Mouse (Mus musculus) cerebellum, postnatal 10 days (tissue): ENCODE results near the gene Duoxa1.
"Not testable (repeated sequence)": the region's sequence is repeated elsewhere in the genome, so short reads cannot be mapped to it uniquely, and the experiment has no call there.

Source experiments
- DNase-seq, 2 experiments: peaks; one replicate each; pipeline ENCODE4 v3.0.0; 2021; ENCODE audit warnings: mixed read lengths in 2 of 2

Duoxa1 gene

DNA sequence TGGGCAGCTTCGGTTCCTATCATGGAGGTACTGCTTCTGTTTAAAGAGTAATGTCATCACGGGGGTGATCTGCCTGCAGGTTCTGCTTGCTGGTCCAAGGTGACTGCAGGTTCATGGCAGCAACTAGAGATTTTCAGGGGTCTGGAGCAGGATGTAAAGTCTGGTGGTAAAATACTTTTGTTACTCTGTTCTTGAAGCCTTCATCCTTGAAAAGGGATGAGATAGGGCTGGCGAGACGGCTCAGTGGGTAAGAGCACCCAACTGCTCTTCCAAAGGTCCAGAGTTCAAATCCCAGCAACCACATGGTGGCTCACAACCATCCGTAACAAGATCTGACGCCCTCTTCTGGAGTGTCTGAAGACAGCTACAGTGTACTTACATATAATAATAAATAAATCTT is 16.8 kb upstream of the Duoxa1 start:
- not testable (repeated sequence) for DNase-seq

DNA sequence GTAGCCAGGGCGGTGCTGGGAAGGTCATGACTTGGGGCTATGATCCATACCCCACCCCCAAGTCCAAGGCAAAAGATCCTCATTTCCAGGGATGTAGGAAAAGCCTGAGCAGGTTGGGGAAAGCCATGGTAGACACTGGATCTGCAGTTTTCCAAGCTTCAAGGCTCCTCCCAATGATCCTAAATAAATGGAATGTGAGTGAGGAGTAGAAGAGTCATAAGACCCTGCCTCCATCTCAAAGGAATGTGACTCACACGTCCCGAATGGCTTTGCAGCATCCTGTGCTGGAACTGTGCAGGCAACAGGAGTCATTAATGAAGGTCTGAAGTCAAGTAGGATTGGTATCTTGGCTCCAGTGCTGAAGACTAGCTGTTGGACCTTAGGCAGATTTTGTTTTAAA is 14.5 kb upstream of the Duoxa1 start:
- DNase-seq, result no peak

DNA sequence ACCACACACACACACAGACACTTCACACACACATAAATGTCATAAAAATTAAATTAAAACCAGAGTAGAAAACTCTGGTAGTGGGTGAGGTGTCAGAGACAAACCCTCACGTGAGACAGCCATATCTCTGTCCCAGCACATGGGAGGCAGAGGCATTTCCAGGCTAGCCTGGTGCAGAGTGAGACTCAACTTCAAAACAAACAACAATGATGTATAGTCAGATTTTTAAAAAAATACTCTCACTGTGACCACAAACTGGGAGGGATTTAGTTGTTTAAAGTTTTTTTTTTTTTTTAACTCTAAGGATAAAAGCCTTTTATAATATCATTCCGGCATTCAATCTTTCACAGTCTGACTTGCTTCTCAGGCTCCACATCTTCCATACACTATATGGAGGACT is 11.8 kb upstream of the Duoxa1 start:
- DNase-seq, result no peak

GRCm38 (mm10) chr2:122324586-122324985 is 11.1 kb upstream of the Duoxa1 start:
- no peak for DNase-seq

GRCm38 (mm10) chr2:122323960-122324359 is 10.4 kb upstream of the Duoxa1 start:
- DNase-seq, result no peak

DNA sequence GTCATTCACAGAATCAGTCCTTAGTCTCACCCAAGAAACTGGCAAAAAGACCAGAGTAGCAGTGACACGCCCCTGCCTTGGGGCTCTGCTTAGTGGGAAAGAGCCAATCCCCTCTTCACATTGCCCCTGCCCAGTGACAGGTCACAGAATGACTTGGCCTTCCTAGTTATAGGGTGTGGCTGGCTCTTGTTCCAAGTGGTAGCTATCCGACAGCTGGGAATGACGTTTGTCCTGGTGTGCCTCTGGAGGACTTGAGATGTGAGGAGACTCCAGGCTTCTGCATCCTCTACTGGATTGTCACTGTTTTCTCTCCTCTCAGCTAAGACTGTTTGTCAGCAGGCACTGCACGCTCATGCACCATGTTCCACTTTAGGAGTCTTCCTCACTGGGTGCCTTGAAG is 3.9 kb upstream of the Duoxa1 start:
- no peak for DNase-seq

GRCm38 (mm10) chr2:122315372-122315771 is 1.8 kb upstream of the Duoxa1 start, which contains the start of gene Duox1:
TSS of gene Duox1 (plus strand) at chr2:122315672.
- DNase-seq, result no peak

GRCm38 (mm10) chr2:122312722-122313417 is 660 bp downstream of the Duoxa1 start:
- peak; percentile 92 to 95 for DNase-seq

GRCm38 (mm10) chr2:122311561-122311960 is 2.0 kb downstream of the Duoxa1 start:
- DNase-seq, result no peak

DNA sequence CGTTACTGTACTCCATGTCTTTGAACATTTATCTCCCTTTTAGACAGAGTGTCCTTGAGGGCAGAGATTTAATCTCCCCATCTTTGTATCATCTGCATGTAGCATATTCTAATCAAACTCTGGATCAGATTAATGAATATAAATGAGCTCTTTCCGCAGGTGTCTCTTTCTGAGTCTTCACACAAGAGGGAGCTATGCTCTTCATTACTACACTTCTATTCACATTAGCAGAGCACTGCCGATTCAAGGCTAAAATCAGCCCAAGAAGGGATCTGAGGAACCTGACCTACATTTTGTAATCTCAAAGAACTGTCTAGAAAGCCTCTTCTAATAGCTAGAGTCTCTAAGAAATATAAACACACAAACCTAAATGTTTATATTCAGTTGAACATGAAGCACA is 3.9 kb downstream of the Duoxa1 start:
- peak in 1 of 2 experiments; percentile 36 for DNase-seq

- peak; percentile 67 to 75 for DNase-seq
These were observed 7.3 kb downstream of the Duoxa1 start for GRCm38 (mm10) chr2:122306184-122306583.

- no peak for DNase-seq
These were observed 8.2 kb downstream of the Duoxa1 start for GRCm38 (mm10) chr2:122305097-122305892.

GRCm38 (mm10) chr2:122304544-122304943 is 9.0 kb downstream of the Duoxa1 start:
- no peak for DNase-seq

GRCm38 (mm10) chr2:122302574-122303241 is 10.8 kb downstream of the Duoxa1 start:
- DNase-seq, result peak; percentile 87 to 88

DNA sequence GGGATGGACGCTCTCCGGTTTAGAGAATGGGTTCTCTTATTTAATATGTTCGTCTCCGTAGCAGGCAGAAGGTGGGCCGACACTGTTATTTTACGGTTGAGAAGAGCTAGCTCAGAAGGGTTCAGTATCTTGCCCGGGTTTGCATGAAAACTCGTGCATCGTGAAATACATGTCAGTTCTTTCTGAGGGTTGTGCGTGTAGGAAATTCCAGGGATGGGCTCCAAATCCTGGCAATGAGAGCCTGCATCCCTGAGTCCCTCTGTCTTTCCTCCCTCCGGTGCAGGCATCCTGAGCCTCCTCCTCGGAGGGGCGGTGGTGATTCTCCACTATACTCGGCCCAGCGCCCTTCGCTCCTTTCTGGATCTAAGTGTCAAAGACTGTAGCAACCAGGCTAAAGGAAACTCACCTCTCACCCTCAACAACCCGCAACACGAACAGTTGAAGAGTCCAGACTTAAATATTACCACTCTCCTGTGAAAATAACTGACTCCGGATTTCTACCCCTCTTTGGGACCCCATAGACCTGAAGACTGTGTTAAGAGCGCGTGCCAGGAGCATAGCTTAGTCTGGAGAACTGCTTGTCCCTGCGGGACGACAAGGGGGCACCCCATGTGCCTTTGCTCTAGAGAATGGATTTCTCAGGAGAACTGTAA is 11.5 kb downstream of the Duoxa1 start:
- peak in 1 of 2 experiments; percentile 34 for DNase-seq

GRCm38 (mm10) chr2:122301081-122301920 is 12.2 kb downstream of the Duoxa1 start:
- peak; percentile 67 to 71 for DNase-seq

GRCm38 (mm10) chr2:122300656-122301020 is 12.9 kb downstream of the Duoxa1 start:
- no peak for DNase-seq

- DNase-seq, result no peak
These were observed 13.4 kb downstream of the Duoxa1 start for GRCm38 (mm10) chr2:122299911-122300655.

- no peak for DNase-seq
These were observed 14.7 kb downstream of the Duoxa1 start, which contains the start of gene Duoxa2 for GRCm38 (mm10) chr2:122298596-122299490. TSS of gene Duoxa2 (plus strand) at chr2:122298900.

- no peak for DNase-seq
These were observed 15.4 kb downstream of the Duoxa1 start, which contains the start of gene Duox2 for GRCm38 (mm10) chr2:122298096-122298499. TSS of gene Duox2 (minus strand) at chr2:122298449.
